Mouse (Mus musculus) liver, embryonic 13.5 days (tissue): ENCODE data around the gene Capsl. TPM values are rescaled to one million over a fixed set of nuclear protein-coding genes. Genes with fewer than 3 reads are reported as not detected.
A peak's percentile ranks its signal among the peaks of the same experiment; 100 is the strongest.

Experiments used
- ATAC-seq: fragments of 200-750 bp; cut with Nextera tagmentation; 2 replicates; pipeline ENCODE4 v1.8.0; 2017; ENCODE audit warnings: low read depth, mild to moderate bottlenecking, moderate number of reproducible peaks, moderate library complexity
- DNase-seq: peaks from one replicate; pipeline ENCODE4 v3.0.0; 2022
- H3K27ac ChIP-seq: fragments of 300-500 bp; sonication (generic); 2 replicates; pipeline ENCODE4 v1.5.1; 2015; ENCODE audit warnings: moderate library complexity, mild to moderate bottlenecking, inconsistent platforms
- H3K27me3 ChIP-seq: fragments of 300-500 bp; sonication (generic); 2 replicates; pipeline ENCODE4 v1.6.1; 2015; ENCODE audit warnings: mild to moderate bottlenecking, inconsistent platforms
- H3K36me3 ChIP-seq: fragments of 300-500 bp; sonication (generic); 2 replicates; pipeline ENCODE4 v1.6.1; 2015; ENCODE audit warnings: mild to moderate bottlenecking, inconsistent platforms
- H3K4me1 ChIP-seq: fragments of 300-500 bp; sonication (generic); replicated peaks from 2 replicates; pipeline ENCODE4 v1.6.1; 2015; ENCODE audit warnings: inconsistent platforms
- H3K4me2 ChIP-seq: fragments of 300-500 bp; sonication (generic); 2 replicates; pipeline ENCODE4 v1.6.1; 2015; ENCODE audit warnings: inconsistent platforms, mild to moderate bottlenecking, moderate library complexity
- H3K4me3 ChIP-seq: fragments of 300-500 bp; sonication (generic); replicated peaks from 2 replicates; pipeline ENCODE4 v1.5.1; 2015; ENCODE audit warnings: mild to moderate bottlenecking, inconsistent platforms
- H3K9ac ChIP-seq: fragments of 300-500 bp; sonication (generic); 2 replicates; pipeline ENCODE4 v1.6.1; 2015; ENCODE audit warnings: mild to moderate bottlenecking, inconsistent platforms
- H3K9me3 ChIP-seq: fragments of 300-500 bp; sonication (generic); replicated peaks from 2 replicates; pipeline ENCODE4 v1.6.1; 2016; ENCODE audit warnings: inconsistent platforms
- WGBS: fragments of 180-500 bp; shearing (Covaris S2); methylation state at CpG from one replicate; pipeline ENCODE4 v1.1.7; 2015; ENCODE audit not compliant: insufficient replicate concordance; 5-methylcytosine and 5-hydroxymethylcytosine counted together
- polyA plus RNA-seq: library from polyadenylated mRNA; unstranded; fragments of >200 nt; fragmentation: Nextera tagmentation; extraction: Ambion mirVana; gene quantifications from 2 replicates; pipeline ENCODE4 v1.2.1, GENCODE M21; 2015

Gene Capsl
- polyA plus RNA-seq: 0.54 and 0.55 TPM in 2 replicates

- Histone ChIP-seq H3K36me3 (no peaks in the 10 kb centered on the region), H3K27ac (no peak within 1 kb of the TSS), H3K4me3 (no peak within 1 kb of the TSS), H3K4me2 (0 out of 2 replicates have a peak within 1 kb of the TSS, but pooled peaks have one; percentile 8), H3K9me3 (no peaks in the 10 kb centered on the region), H3K9ac (no peak within 1 kb of the TSS), H3K27me3 (no peaks in the 10 kb centered on the region), H3K4me1 (no peaks in the 10 kb centered on the region)
- no peak for DNase-seq
- 45% methylated on average over 12 of the region's 12 CpGs for whole genome bisulfite sequencing
- peak; percentile 50; the same call in 1 of the 2 replicates for ATAC-seq
Measured at GRCm38 (mm10) chr15:9435534-9436180, at the start of gene Capsl. Gene Capsl, plus strand, starts transcription at chr15:9436028.

GRCm38 (mm10) chr15:9409475-9409874 is 26.4 kb upstream of the Capsl start:
- DNase-seq: no peak
- WGBS: 66% methylated on average over 3 of the region's 3 CpGs
- H3K4me2 ChIP-seq: no peak overlapping the region
- no peaks in the 10 kb centered on the region for H3K4me1 ChIP-seq
- no peaks in the 10 kb centered on the region for H3K27me3 ChIP-seq
- ATAC-seq: no peak
- no peak overlapping the region for H3K9ac ChIP-seq
- no peaks in the 10 kb centered on the region for H3K9me3 ChIP-seq
- H3K4me3 ChIP-seq: no peak overlapping the region
- no peaks in the 10 kb centered on the region for H3K36me3 ChIP-seq
- no peak overlapping the region for H3K27ac ChIP-seq

- no peak overlapping the region for H3K27ac ChIP-seq
- no peaks in the 10 kb centered on the region for H3K9me3 ChIP-seq
- no peaks in the 10 kb centered on the region for H3K36me3 ChIP-seq
- no peak overlapping the region for H3K9ac ChIP-seq
- ATAC-seq (no peak), DNase-seq (no peak)
- no peak overlapping the region for H3K4me3 ChIP-seq
- no peak overlapping the region for H3K4me2 ChIP-seq
- H3K4me1 ChIP-seq: no peaks in the 10 kb centered on the region
- H3K27me3 ChIP-seq: no peaks in the 10 kb centered on the region
Measured at GRCm38 (mm10) chr15:9421163-9421562, 14.7 kb upstream of the Capsl start.

- Histone ChIP-seq H3K4me2 (no peak overlapping the region), H3K36me3 (no peaks in the 10 kb centered on the region), H3K9me3 (no peaks in the 10 kb centered on the region), H3K27me3 (no peaks in the 10 kb centered on the region), H3K4me3 (no peak overlapping the region), H3K4me1 (no peaks in the 10 kb centered on the region), H3K9ac (no peak overlapping the region), H3K27ac (no peak overlapping the region)
- ATAC-seq (no peak), DNase-seq (no peak)
Measured at GRCm38 (mm10) chr15:9427849-9428248, 8.0 kb upstream of the Capsl start.

GRCm38 (mm10) chr15:9429843-9430242 is 6.0 kb upstream of the Capsl start:
- no peak overlapping the region for H3K4me2 ChIP-seq
- H3K36me3 ChIP-seq: no peaks in the 10 kb centered on the region
- no peak for ATAC-seq
- H3K9ac ChIP-seq: no peak overlapping the region
- DNase-seq: no peak
- no peaks in the 10 kb centered on the region for H3K4me1 ChIP-seq
- H3K27me3 ChIP-seq: no peaks in the 10 kb centered on the region
- no peaks in the 10 kb centered on the region for H3K9me3 ChIP-seq
- H3K27ac ChIP-seq: no peak overlapping the region
- WGBS: 69% methylated on average over 3 of the region's 3 CpGs
- no peak overlapping the region for H3K4me3 ChIP-seq

- WGBS: 70% methylated on average over 1 of the region's 1 CpGs
- no peaks in the 10 kb centered on the region for H3K4me1 ChIP-seq
- DNase-seq: no peak
Measured at GRCm38 (mm10) chr15:9451999-9452398, 16.2 kb downstream of the Capsl start.

GRCm38 (mm10) chr15:9452842-9453241 is 17.0 kb downstream of the Capsl start:
- no peaks in the 10 kb centered on the region for H3K4me1 ChIP-seq
- H3K9me3 ChIP-seq: no peaks in the 10 kb centered on the region
- ATAC-seq: no peak
- H3K4me3 ChIP-seq: no peak overlapping the region
- H3K9ac ChIP-seq: no peak overlapping the region
- H3K27ac ChIP-seq: no peak overlapping the region
- no peak overlapping the region for H3K4me2 ChIP-seq
- no peaks in the 10 kb centered on the region for H3K36me3 ChIP-seq
- WGBS: 35% methylated on average over 1 of the region's 1 CpGs
- no peak for DNase-seq
- H3K27me3 ChIP-seq: no peaks in the 10 kb centered on the region

More at GRCm38 (mm10) chr15:9451999-9452398, 16.2 kb downstream of the Capsl start:
- no peak for ATAC-seq
- no peak overlapping the region for H3K9ac ChIP-seq
- no peaks in the 10 kb centered on the region for H3K9me3 ChIP-seq
- no peak overlapping the region for H3K4me2 ChIP-seq
- no peaks in the 10 kb centered on the region for H3K36me3 ChIP-seq
- no peaks in the 10 kb centered on the region for H3K27me3 ChIP-seq
- H3K4me3 ChIP-seq: no peak overlapping the region
- no peak overlapping the region for H3K27ac ChIP-seq

GRCm38 (mm10) chr15:9454198-9454597 is 18.4 kb downstream of the Capsl start:
- ATAC-seq (no peak), DNase-seq (no peak)
- H3K4me1 ChIP-seq: no peaks in the 10 kb centered on the region
- H3K9me3 ChIP-seq: no peaks in the 10 kb centered on the region
- no peaks in the 10 kb centered on the region for H3K27me3 ChIP-seq
- WGBS: 62% methylated on average over 4 of the region's 4 CpGs
- no peaks in the 10 kb centered on the region for H3K36me3 ChIP-seq
- H3K27ac ChIP-seq: no peak overlapping the region
- H3K4me2 ChIP-seq: no peak overlapping the region
- H3K9ac ChIP-seq: no peak overlapping the region
- no peak overlapping the region for H3K4me3 ChIP-seq

- peak; percentile 40 for DNase-seq
Measured at GRCm38 (mm10) chr15:9455241-9455640, 19.4 kb downstream of the Capsl start.

GRCm38 (mm10) chr15:9463521-9464027 is 27.7 kb downstream of the Capsl start:
- peak overlapping the region; percentile 52 for H3K4me2 ChIP-seq
- peak; percentile 98 for ATAC-seq
- 13% methylated on average over 7 of the region's 7 CpGs for WGBS

More at GRCm38 (mm10) chr15:9455241-9455640, 19.4 kb downstream of the Capsl start:
- no peak overlapping the region for H3K4me3 ChIP-seq
- no peak overlapping the region for H3K4me2 ChIP-seq
- H3K27ac ChIP-seq: no peak overlapping the region
- H3K9me3 ChIP-seq: no peaks in the 10 kb centered on the region
- ATAC-seq: peak; percentile 77
- no peak overlapping the region for H3K9ac ChIP-seq
- 43% methylated on average over 4 of the region's 4 CpGs for WGBS
- H3K36me3 ChIP-seq: no peaks in the 10 kb centered on the region
- no peaks in the 10 kb centered on the region for H3K27me3 ChIP-seq
- H3K4me1 ChIP-seq: no peaks in the 10 kb centered on the region

GRCm38 (mm10) chr15:9464039-9464438 is 28.2 kb downstream of the Capsl start:
- no peaks in the 10 kb centered on the region for H3K27me3 ChIP-seq
- DNase-seq (no peak), ATAC-seq (peak; percentile 57)
- H3K36me3 ChIP-seq: no peaks in the 10 kb centered on the region
- 0 out of 2 replicates have a peak overlapping the region, but pooled peaks have one; percentile 5 for H3K4me3 ChIP-seq
- 6% methylated on average over 1 of the region's 1 CpGs for WGBS
- H3K9me3 ChIP-seq: no peaks in the 10 kb centered on the region
- H3K9ac ChIP-seq: peak overlapping the region; percentile 44
- peaks cover 32% of the 10 kb centered on the region for H3K4me1 ChIP-seq
- H3K27ac ChIP-seq: peak overlapping the region; percentile 80
- peak overlapping the region; percentile 52 for H3K4me2 ChIP-seq

More at GRCm38 (mm10) chr15:9463521-9464027, 27.7 kb downstream of the Capsl start:
- Histone ChIP-seq H3K36me3 (no peaks in the 10 kb centered on the region), H3K27ac (peak overlapping the region; percentile 80), H3K9ac (peak overlapping the region; percentile 44), H3K27me3 (no peaks in the 10 kb centered on the region), H3K4me3 (peak overlapping the region; percentile 5), H3K4me1 (peaks cover 30% of the 10 kb centered on the region), H3K9me3 (no peaks in the 10 kb centered on the region)
- peak; percentile 50 for DNase-seq
